Mouse (Mus musculus) limb, embryonic 11.5 days (tissue): ENCODE data around the gene Ddx19b. TPM values are rescaled to one million over a fixed set of nuclear protein-coding genes. Genes with fewer than 3 reads are reported as not detected.

Source experiments
- ATAC-seq: fragments of 200-750 bp; cut with Nextera tagmentation; 2 replicates; pipeline ENCODE4 v1.8.0; 2017; ENCODE audit warnings: low read depth; ENCODE audit not compliant: insufficient number of reproducible peaks, low FRiP score, low TSS enrichment
- DNase-seq: peaks from one replicate; pipeline ENCODE4 v3.0.0-alpha.2; 2015; ENCODE audit warnings: low spot score
- H3K27ac ChIP-seq: fragments of 300-500 bp; sonication (generic); replicated peaks from 2 replicates; pipeline ENCODE4 v1.5.1; 2014; ENCODE audit warnings: low read depth, mild to moderate bottlenecking, low read length
- H3K27me3 ChIP-seq: fragments of 300-500 bp; sonication (generic); 2 replicates; pipeline ENCODE4 v1.6.1; 2014; ENCODE audit warnings: mild to moderate bottlenecking, low read length, mixed read lengths; ENCODE audit not compliant: control insufficient read depth, insufficient read depth
- H3K36me3 ChIP-seq: fragments of 300-500 bp; sonication (generic); 2 replicates; pipeline ENCODE4 v1.6.1; 2014; ENCODE audit warnings: mild to moderate bottlenecking, low read length, moderate library complexity, mixed read lengths; ENCODE audit not compliant: control insufficient read depth, insufficient read depth
- H3K4me1 ChIP-seq: fragments of 300-500 bp; sonication (generic); 2 replicates; pipeline ENCODE4 v1.6.1; 2014; ENCODE audit warnings: low read length, mixed read lengths; ENCODE audit not compliant: control insufficient read depth, insufficient read depth
- H3K4me2 ChIP-seq: fragments of 300-500 bp; sonication (generic); 2 replicates; pipeline ENCODE4 v1.6.1; 2014; ENCODE audit warnings: low read depth, mild to moderate bottlenecking, moderate library complexity; ENCODE audit not compliant: severe bottlenecking
- H3K4me3 ChIP-seq: fragments of 300-500 bp; sonication (generic); 2 replicates; pipeline ENCODE4 v1.5.1; 2014; ENCODE audit warnings: low read depth, low read length
- H3K9ac ChIP-seq: fragments of 300-500 bp; sonication (generic); 2 replicates; pipeline ENCODE4 v1.6.1; 2014; ENCODE audit warnings: mild to moderate bottlenecking, low read length
- H3K9me3 ChIP-seq: fragments of 300-500 bp; sonication (generic); 2 replicates; pipeline ENCODE4 v1.6.1; 2016; ENCODE audit warnings: low read length; ENCODE audit not compliant: control insufficient read depth
- WGBS: fragments of 180-500 bp; shearing (Covaris S2); extraction: QIAGEN DNeasy Blood & Tissue Kit; methylation state at CpG from one replicate; pipeline ENCODE4 v1.1.7; 2014; 5-methylcytosine and 5-hydroxymethylcytosine counted together
- polyA plus RNA-seq: library from polyadenylated mRNA; unstranded; fragments of >200 nt; fragmentation: Nextera tagmentation; extraction: Ambion mirVana; gene quantifications from 2 replicates; pipeline ENCODE4 v1.2.1, GENCODE M21; 2014

Ddx19b gene
- polyA plus RNA-seq, 1 experiment from 2014 or later = 4.7 TPM

GRCm38 (mm10) chr8:111062072-111062757 is 30.7 kb upstream of the Ddx19b start:
- Histone ChIP-seq H3K4me2 (peak overlapping the region; percentile 73), H3K4me3 (peak overlapping the region; percentile 54), H3K27ac (no peak overlapping the region), H3K9ac (peak overlapping the region; percentile 28; the same call in 1 of the 2 replicates), H3K9me3 (no peaks in the 10 kb centered on the region), H3K36me3 (no peaks in the 10 kb centered on the region; the same call in 1 of the 2 replicates), H3K4me1 (peaks cover 5% of the 10 kb centered on the region; the same call in 1 of the 2 replicates), H3K27me3 (no peaks in the 10 kb centered on the region)
- peak; percentile 85 for ATAC-seq
- under 1% methylated on average over 27 of the region's 27 CpGs for WGBS
- DNase-seq = peak; percentile 98

- DNase-seq = no peak
- H3K4me1 ChIP-seq = peaks cover 8% of the 10 kb centered on the region; the same call in 1 of the 2 replicates
- H3K36me3 ChIP-seq = no peaks in the 10 kb centered on the region; the same call in 1 of the 2 replicates
- H3K27ac ChIP-seq = no peak overlapping the region
- peak overlapping the region; percentile 28; the same call in 1 of the 2 replicates for H3K9ac ChIP-seq
- peak overlapping the region; percentile 73 for H3K4me2 ChIP-seq
- WGBS = under 1% methylated on average over 14 of the region's 14 CpGs
- H3K27me3 ChIP-seq = no peaks in the 10 kb centered on the region
- no peaks in the 10 kb centered on the region for H3K9me3 ChIP-seq
- ATAC-seq = no peak
- H3K4me3 ChIP-seq = peak overlapping the region; percentile 54
Measured at GRCm38 (mm10) chr8:111061688-111062071, 30.1 kb upstream of the Ddx19b start.

- WGBS = 68% methylated on average over 2 of the region's 2 CpGs
- no peaks in the 10 kb centered on the region for H3K27me3 ChIP-seq
- ATAC-seq = no peak
- H3K36me3 ChIP-seq = peaks cover 11% of the 10 kb centered on the region
- H3K4me1 ChIP-seq = peaks cover 8% of the 10 kb centered on the region; the same call in 1 of the 2 replicates
- no peak for DNase-seq
- no peak overlapping the region for H3K4me3 ChIP-seq
- no peak overlapping the region for H3K9ac ChIP-seq
- no peak overlapping the region for H3K4me2 ChIP-seq
- no peaks in the 10 kb centered on the region for H3K9me3 ChIP-seq
- no peak overlapping the region for H3K27ac ChIP-seq
Measured at GRCm38 (mm10) chr8:111058946-111059572, 27.5 kb upstream of the Ddx19b start.

GRCm38 (mm10) chr8:111056691-111057293 is 25.2 kb upstream of the Ddx19b start:
- Histone ChIP-seq H3K4me2 (peak overlapping the region; percentile 99), H3K4me3 (peak overlapping the region; percentile 89), H3K27me3 (no peaks in the 10 kb centered on the region), H3K9ac (peak overlapping the region; percentile 88), H3K9me3 (no peaks in the 10 kb centered on the region), H3K27ac (peak overlapping the region; percentile 56), H3K4me1 (peaks cover 8% of the 10 kb centered on the region; the same call in 1 of the 2 replicates), H3K36me3 (peaks cover 22% of the 10 kb centered on the region)
- under 1% methylated on average over 54 of the region's 63 CpGs for WGBS
- ATAC-seq = 0 out of 2 replicates have a peak, but pooled peaks have one; percentile 17
- DNase-seq = peak; percentile 47

GRCm38 (mm10) chr8:111056158-111056663 is 24.7 kb upstream of the Ddx19b start, which contains the start of gene Exosc6:
TSS of gene Exosc6 (plus strand) at chr8:111056339.
- Histone ChIP-seq H3K9me3 (no peaks in the 10 kb centered on the region), H3K36me3 (peaks cover 27% of the 10 kb centered on the region), H3K27me3 (no peaks in the 10 kb centered on the region), H3K4me2 (peak within 1 kb of the TSS; percentile 99), H3K4me1 (peaks cover 8% of the 10 kb centered on the region; the same call in 1 of the 2 replicates), H3K4me3 (peak within 1 kb of the TSS; percentile 89), H3K27ac (peak within 1 kb of the TSS; percentile 56), H3K9ac (peak within 1 kb of the TSS; percentile 88)
- DNase-seq (peak; percentile 94), ATAC-seq (peak; percentile 88)
- under 1% methylated on average over 68 of the region's 68 CpGs for WGBS

GRCm38 (mm10) chr8:111055661-111056060 is 24.1 kb upstream of the Ddx19b start:
- 0 out of 2 replicates have a peak, but pooled peaks have one; percentile 24 for ATAC-seq
- H3K4me3 ChIP-seq = peak overlapping the region; percentile 89; the same call in 1 of the 2 replicates
- H3K36me3 ChIP-seq = peaks cover 27% of the 10 kb centered on the region

GRCm38 (mm10) chr8:111055031-111055634 is 23.6 kb upstream of the Ddx19b start:
- no peaks in the 10 kb centered on the region for H3K9me3 ChIP-seq
- ATAC-seq (no peak), DNase-seq (no peak)
- H3K36me3 ChIP-seq = peaks cover 30% of the 10 kb centered on the region
- no peak overlapping the region for H3K9ac ChIP-seq
- H3K27me3 ChIP-seq = no peaks in the 10 kb centered on the region
- 94% methylated on average over 17 of the region's 17 CpGs for WGBS
- H3K4me2 ChIP-seq = no peak overlapping the region
- H3K4me3 ChIP-seq = no peak overlapping the region
- no peak overlapping the region for H3K27ac ChIP-seq
- peaks cover 6% of the 10 kb centered on the region; the same call in 1 of the 2 replicates for H3K4me1 ChIP-seq

More at GRCm38 (mm10) chr8:111055661-111056060, 24.1 kb upstream of the Ddx19b start:
- Histone ChIP-seq H3K27ac (no peak overlapping the region), H3K9ac (no peak overlapping the region), H3K4me1 (peaks cover 6% of the 10 kb centered on the region; the same call in 1 of the 2 replicates), H3K27me3 (no peaks in the 10 kb centered on the region), H3K4me2 (no peak overlapping the region), H3K9me3 (no peaks in the 10 kb centered on the region)
- WGBS = 64% methylated on average over 2 of the region's 2 CpGs
- DNase-seq = no peak
